Mouse (Mus musculus): ENCODE data around the gene Pacs1.

DNA sequence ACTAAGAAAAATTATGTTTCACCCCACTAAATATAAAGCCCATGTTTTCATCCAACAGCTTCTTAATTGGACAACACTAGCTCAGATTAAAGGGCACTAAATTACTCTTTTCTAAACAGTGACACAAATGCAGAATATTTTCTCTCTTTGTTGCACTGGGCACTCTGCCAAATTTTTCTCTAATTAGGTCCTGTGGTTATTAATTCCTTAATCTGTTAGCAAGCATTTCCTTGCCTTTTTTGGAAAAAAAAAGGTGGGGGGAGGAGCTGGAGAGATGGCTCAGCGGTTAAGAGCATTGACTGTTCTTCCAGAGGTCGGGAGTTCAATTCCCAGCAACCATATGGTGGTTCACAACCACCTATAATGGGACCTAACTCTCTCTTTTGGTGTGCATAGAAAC is 91.0 kb downstream of the Pacs1 start:
- no peak for TF ChIP-seq CTCF (IDR thresholded peaks at IDR 0.05; ENCODE audit: borderline replicate concordance, control insufficient read depth, extremely low read depth, insufficient read depth, low read length, poor library complexity)
- no peak for TF ChIP-seq POLR2A (IDR thresholded peaks at IDR 0.05; ENCODE audit: control insufficient read depth, extremely low read depth, insufficient read depth, low read length, poor library complexity)

Data from thymus, adult 2 months (tissue).